Mouse (Mus musculus) lung, postnatal 0 days (tissue): ENCODE measurements around the gene Ankrd28.

Experiments used
- CTCF ChIP-seq: IDR thresholded peaks from 2 replicates; pipeline ENCODE4 v1.5.1; 2016; ENCODE audit warnings: antibody characterized with exemption, mild to moderate bottlenecking
- EP300 ChIP-seq: IDR thresholded peaks from 2 replicates; pipeline ENCODE4 v1.6.1; 2016; ENCODE audit warnings: antibody characterized with exemption, mild to moderate bottlenecking, control low read depth

DNA sequence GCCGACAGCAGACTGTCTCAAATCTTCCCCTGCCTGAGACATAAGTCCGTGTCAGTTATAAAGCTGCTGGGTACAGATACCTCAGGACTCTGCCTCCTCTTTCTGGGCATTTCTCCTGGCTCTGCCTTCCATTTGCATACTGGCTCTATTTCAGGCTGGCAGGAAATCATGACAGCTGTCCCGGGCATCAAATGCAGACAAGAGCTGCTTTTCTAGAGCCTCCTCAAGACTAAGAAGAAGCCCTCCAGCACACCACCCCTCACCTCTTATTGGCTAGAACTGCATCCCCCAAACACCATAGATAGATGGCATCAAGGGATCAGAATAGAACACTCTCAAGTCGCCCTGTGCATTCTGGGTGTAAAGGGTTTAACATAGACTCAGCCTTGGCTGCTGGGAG lies 24.2 kb upstream of the Ankrd28 start:
- TF ChIP-seq EP300 (no peak), CTCF (no peak)
